Mouse (Mus musculus) layer of hippocampus, adult 8-10 months (tissue): ENCODE results near the gene 1700042G07Rik. TPM values are rescaled to one million over a fixed set of nuclear protein-coding genes. Genes with fewer than 3 reads are reported as not detected.
A peak's percentile ranks its signal among the peaks of the same experiment; 100 is the strongest.
"Not testable (repeated sequence)": the region's sequence is repeated elsewhere in the genome, so short reads cannot be mapped to it uniquely, and the experiment has no call there.

ENCODE experiments used
- DNase-seq, 2 experiments: peaks; one replicate each; pipeline ENCODE4 v3.0.0; 2022; ENCODE audit warnings: low spot score in 2 of 2
- total RNA-seq, 4 experiments: library from RNA; stranded (reverse); gene quantifications; 2 replicates each; pipeline ENCODE4 v1.2.4; 2022

Gene 1700042G07Rik
- total RNA-seq, 4 experiments from 2014 or later = not detected

GRCm38 (mm10) chr4:116206531-116206930 is 33.4 kb downstream of the 1700042G07Rik start:
- DNase-seq = no peak

GRCm38 (mm10) chr4:116208891-116209290 is 35.7 kb downstream of the 1700042G07Rik start:
- no peak for DNase-seq

- no peak for DNase-seq
Measured at GRCm38 (mm10) chr4:116215895-116216605, 42.9 kb downstream of the 1700042G07Rik start.

GRCm38 (mm10) chr4:116217046-116217445 is 43.9 kb downstream of the 1700042G07Rik start:
- peak in 1 of 2 experiments; percentile 34 for DNase-seq

GRCm38 (mm10) chr4:116217661-116218060 is 44.5 kb downstream of the 1700042G07Rik start:
- not testable (repeated sequence) for DNase-seq

- no peak for DNase-seq
Measured at GRCm38 (mm10) chr4:116219056-116219455, 45.9 kb downstream of the 1700042G07Rik start.

GRCm38 (mm10) chr4:116220071-116220650 is 47.0 kb downstream of the 1700042G07Rik start:
- no peak for DNase-seq

- no peak for DNase-seq
Measured at GRCm38 (mm10) chr4:116220780-116221139, 47.6 kb downstream of the 1700042G07Rik start.

GRCm38 (mm10) chr4:116221140-116221851 is 48.1 kb downstream of the 1700042G07Rik start, which contains the start of gene Pik3r3:
Gene Pik3r3 (plus strand): TSS chr4:116221618.
- peak; percentile 99 for DNase-seq

- DNase-seq = peak in 1 of 2 experiments; percentile 20
Measured at GRCm38 (mm10) chr4:116221996-116222842, 49.0 kb downstream of the 1700042G07Rik start.

GRCm38 (mm10) chr4:116222843-116223119 is 49.6 kb downstream of the 1700042G07Rik start:
- DNase-seq = no peak

Other genes with a start within 250 kb of the 1700042G07Rik start
- gene Dmbx1, start 233.4 kb upstream of the 1700042G07Rik start, total RNA-seq = under 1 TPM in 1 of 4 experiments, not detected in 3; 0.08 TPM
- 100 to 1,000 TPM; 125 to 145 (median 136) TPM for gene Faah, start 155.4 kb upstream of the 1700042G07Rik start, total RNA-seq
- 10 to 100 TPM; 10.6 to 11.8 (median 11.7) TPM for gene Nsun4, start 119.5 kb upstream of the 1700042G07Rik start, total RNA-seq
- 100 to 1,000 TPM; 402 to 415 (median 406) TPM for gene Uqcrh, start 98.3 kb upstream of the 1700042G07Rik start, total RNA-seq
- 10 to 100 TPM; 45.7 to 49.3 (median 47.9) TPM for gene Lrrc41, start 98.1 kb upstream of the 1700042G07Rik start, total RNA-seq
- 1 to 10 TPM in 1 of 4 experiments, under 1 TPM in 3; 0.41 to 1.1 (median 0.72) TPM for gene Rad54l, start 49.7 kb upstream of the 1700042G07Rik start, total RNA-seq
- gene Pomgnt1, start 49.5 kb upstream of the 1700042G07Rik start, total RNA-seq = 10 to 100 TPM; 69.7 to 76.0 (median 72.0) TPM
- 10 to 100 TPM; 21.9 to 23.7 (median 23.3) TPM for gene Lurap1, start 22.0 kb upstream of the 1700042G07Rik start, total RNA-seq
- not detected for gene Tspan1, start 5.8 kb upstream of the 1700042G07Rik start, total RNA-seq
- 1 to 10 TPM in 1 of 4 experiments, under 1 TPM in 1, not detected in 2; 0.96 to 4.1 TPM for gene Gm49337, start within 50 bp of the 1700042G07Rik start, total RNA-seq
- 10 to 100 TPM; 29.0 to 40.9 (median 35.9) TPM for gene Pik3r3, start 48.2 kb downstream of the 1700042G07Rik start, total RNA-seq